Mouse (Mus musculus) CH12.LX (cell line): ENCODE data around the gene Bcl11a.

Experiments
- CTCF ChIP-seq, 2 experiments: IDR thresholded peaks in 1 of 2; conservative IDR thresholded peaks in 1 of 2; 2 replicates each; pipeline ENCODE4 v1.5.1; 2011 to 2012; ENCODE audit warnings: low read depth in 2 of 2, low read length in 2 of 2, improper control_type of control experiment in 1 of 2, inconsistent platforms in 1 of 2, mild to moderate bottlenecking in 1 of 2, moderate library complexity in 1 of 2
- EP300 ChIP-seq: IDR thresholded peaks from 2 replicates; pipeline ENCODE4 v1.6.1; 2011; ENCODE audit warnings: low read length, improper control_type of control experiment
- GABPA ChIP-seq: IDR thresholded peaks from 2 replicates; pipeline ENCODE4 v1.6.1; 2012; ENCODE audit warnings: low read depth, low read length, improper control_type of control experiment, inconsistent platforms; ENCODE audit not compliant: insufficient replicate concordance
- JUND ChIP-seq: conservative IDR thresholded peaks from 2 replicates; pipeline ENCODE4 v1.6.1; 2011; ENCODE audit warnings: low read depth, low read length, improper control_type of control experiment
- MAX ChIP-seq: IDR thresholded peaks from 2 replicates; pipeline ENCODE4 v1.6.1; 2011; ENCODE audit warnings: low read length, improper control_type of control experiment
- MYC ChIP-seq: IDR thresholded peaks from 2 replicates; pipeline ENCODE4 v1.6.1; 2011; ENCODE audit warnings: low read depth, mild to moderate bottlenecking, improper control_type of control experiment, low read length
- NELFE ChIP-seq: IDR thresholded peaks from 2 replicates; pipeline ENCODE4 v1.6.1; 2011; ENCODE audit warnings: low read depth, low read length, improper control_type of control experiment
- RAD21 ChIP-seq: IDR thresholded peaks from 2 replicates; pipeline ENCODE4 v1.6.1; 2011; ENCODE audit warnings: low read depth, mild to moderate bottlenecking, low read length, improper control_type of control experiment, moderate library complexity
- RCOR1 ChIP-seq: conservative IDR thresholded peaks from 2 replicates; pipeline ENCODE4 v1.6.1; 2012; ENCODE audit warnings: low read depth, mild to moderate bottlenecking, inconsistent platforms, low read length, improper control_type of control experiment
- TBP ChIP-seq: conservative IDR thresholded peaks from 2 replicates; pipeline ENCODE4 v1.6.1; 2011; ENCODE audit warnings: low read depth, low read length, improper control_type of control experiment
- ZC3H11A ChIP-seq: IDR thresholded peaks from 2 replicates; pipeline ENCODE4 v1.6.1; 2012; ENCODE audit warnings: low read depth, mild to moderate bottlenecking, inconsistent platforms, low read length, improper control_type of control experiment
- ZMIZ1 ChIP-seq: IDR thresholded peaks from 2 replicates; pipeline ENCODE4 v1.6.1; 2012; ENCODE audit warnings: low read depth, mild to moderate bottlenecking, inconsistent platforms, low read length, improper control_type of control experiment

DNA sequence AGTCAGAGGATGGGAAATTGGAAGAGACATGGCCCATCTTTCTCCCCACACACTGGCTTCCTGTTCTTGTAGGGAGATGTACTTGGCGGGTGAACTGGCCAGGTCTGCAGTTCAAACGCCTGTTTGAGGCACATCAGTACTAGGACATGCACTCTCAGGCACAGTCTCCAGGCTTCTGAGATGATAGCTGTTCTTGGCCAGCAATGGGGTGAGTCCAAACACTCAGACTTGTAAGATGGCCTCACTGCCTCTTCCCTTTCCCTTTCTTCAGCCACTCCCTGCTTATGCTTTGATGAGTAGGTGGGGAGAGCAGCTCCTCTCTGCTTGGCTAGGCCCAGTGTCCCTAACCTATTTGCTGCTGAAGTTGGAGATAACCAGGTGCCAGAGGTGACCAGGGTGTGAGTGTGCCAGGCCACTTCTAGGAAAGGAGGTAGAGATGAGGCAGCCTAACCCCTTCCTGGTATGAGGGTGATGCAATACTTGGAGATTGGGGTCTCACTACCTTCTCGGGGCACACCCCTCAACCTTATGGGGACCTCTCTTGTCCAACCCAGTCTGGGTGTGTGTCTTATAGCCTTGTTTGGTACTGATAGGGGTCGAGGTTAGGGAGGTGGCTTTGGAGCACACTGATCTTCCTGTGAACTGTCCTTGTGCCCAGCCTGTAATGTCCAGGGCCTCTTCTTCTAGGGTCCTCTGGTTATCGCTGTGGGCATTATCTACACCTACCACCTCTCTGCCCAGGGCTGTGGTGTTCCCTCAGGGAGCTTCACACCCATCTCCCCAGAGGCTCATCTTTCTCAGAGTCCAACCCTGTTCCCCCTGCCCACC lies 51.7 kb downstream of the Bcl11a start:
- TF ChIP-seq TBP (no peak), ZMIZ1 (no peak), MAX (no peak), JUND (no peak), CTCF (conservative IDR thresholded peaks at IDR 0.05 in 1 of 2, IDR thresholded peaks at IDR 0.05 in 1 of 2; ENCODE audit: low read depth in 2 of 2, low read length in 2 of 2) (no peak), MYC (no peak), EP300 (no peak), RCOR1 (no peak), ZC3H11A (no peak), RAD21 (no peak), GABPA (no peak), NELFE (no peak)
